Mouse (Mus musculus): ENCODE results near the gene Ybx2.
"Not testable (repeated sequence)": the region's sequence is repeated elsewhere in the genome, so short reads cannot be mapped to it uniquely, and the experiment has no call there.

Gene Ybx2

GRCm38 (mm10) chr11:69915667-69916627 lies 19.6 kb upstream of the Ybx2 start:
- DNase-seq: peak in 1 of 2 experiments; percentile 24

GRCm38 (mm10) chr11:69916652-69917378 lies 18.8 kb upstream of the Ybx2 start:
- DNase-seq: peak in 1 of 2 experiments; percentile 19

- DNase-seq: peak in 1 of 2 experiments; percentile 3
Measured at GRCm38 (mm10) chr11:69917379-69917948, 18.1 kb upstream of the Ybx2 start.

GRCm38 (mm10) chr11:69918118-69918517 lies 17.5 kb upstream of the Ybx2 start:
- no peak for DNase-seq

- DNase-seq: no peak
Measured at GRCm38 (mm10) chr11:69919053-69919452, 16.5 kb upstream of the Ybx2 start.

- peak; percentile 82 for DNase-seq
Measured at GRCm38 (mm10) chr11:69919661-69920265, 15.8 kb upstream of the Ybx2 start.

GRCm38 (mm10) chr11:69920266-69921031 lies 15.1 kb upstream of the Ybx2 start:
- peak; percentile 80 to 82 for DNase-seq

GRCm38 (mm10) chr11:69921114-69922011 lies 14.2 kb upstream of the Ybx2 start, which contains the start of gene Eif5a:
Gene Eif5a (minus strand): TSS chr11:69921958.
- peak; percentile 100 for DNase-seq

GRCm38 (mm10) chr11:69922012-69922756 lies 13.4 kb upstream of the Ybx2 start:
- DNase-seq: no peak

GRCm38 (mm10) chr11:69922796-69923195 lies 12.8 kb upstream of the Ybx2 start:
- no peak for DNase-seq

GRCm38 (mm10) chr11:69927501-69927900 lies 8.1 kb upstream of the Ybx2 start:
- no peak for DNase-seq

- DNase-seq: no peak
Measured at GRCm38 (mm10) chr11:69929712-69930111, 5.9 kb upstream of the Ybx2 start.

- DNase-seq: not testable (repeated sequence)
Measured at GRCm38 (mm10) chr11:69930176-69930575, 5.4 kb upstream of the Ybx2 start.

GRCm38 (mm10) chr11:69930967-69931537 lies 4.5 kb upstream of the Ybx2 start:
- no peak for DNase-seq

GRCm38 (mm10) chr11:69931769-69932168 lies 3.8 kb upstream of the Ybx2 start:
- no peak for DNase-seq

- DNase-seq: no peak
Measured at GRCm38 (mm10) chr11:69932254-69932653, 3.3 kb upstream of the Ybx2 start.

- DNase-seq: no peak
Measured at GRCm38 (mm10) chr11:69933066-69933465, 2.5 kb upstream of the Ybx2 start.

GRCm38 (mm10) chr11:69934169-69934568 lies 1.4 kb upstream of the Ybx2 start:
- DNase-seq: peak; percentile 98 to 99

GRCm38 (mm10) chr11:69934681-69935080 lies 915 bp upstream of the Ybx2 start:
- no peak for DNase-seq

- peak; percentile 70 to 73 for DNase-seq
Measured at GRCm38 (mm10) chr11:69936156-69936555, 560 bp downstream of the Ybx2 start.

All from cerebellum, postnatal 10 days (tissue).